Mouse (Mus musculus) G1E (cell line): ENCODE results near the gene Gpr27.

Source experiments
- CTCF ChIP-seq: IDR thresholded peaks from 2 replicates; pipeline ENCODE4 v1.5.1; 2012; ENCODE audit warnings: low read depth, low read length, inconsistent platforms, mixed read lengths
- GATA1 ChIP-seq: IDR thresholded peaks from 2 replicates; pipeline ENCODE4 v1.6.1; 2012; ENCODE audit warnings: borderline replicate concordance, low read length, inconsistent platforms, mixed read lengths
- GATA2 ChIP-seq: IDR thresholded peaks from 2 replicates; pipeline ENCODE4 v1.6.1; 2012; ENCODE audit warnings: low read depth, low read length, inconsistent platforms, borderline replicate concordance
- POLR2AphosphoS5 ChIP-seq: IDR thresholded peaks from 2 replicates; pipeline ENCODE4 v1.6.1; 2012; ENCODE audit warnings: low read depth, low read length, inconsistent platforms; ENCODE audit not compliant: insufficient replicate concordance
- TAL1 ChIP-seq: conservative IDR thresholded peaks from 2 replicates; pipeline ENCODE4 v1.6.1; 2012; ENCODE audit warnings: low read depth, low read length, inconsistent platforms, mixed read lengths

GRCm38 (mm10) chr6:99660443-99660842, 32.0 kb upstream of the Gpr27 start:
- no peak for TF ChIP-seq CTCF
- TF ChIP-seq GATA1 = no peak
- TF ChIP-seq POLR2AphosphoS5 = no peak
- no peak for TF ChIP-seq TAL1
- no peak for TF ChIP-seq GATA2
